Mouse (Mus musculus) cerebellum, adult 2 months (tissue): ENCODE results near the gene Pgm5. TPM values are rescaled to one million over a fixed set of nuclear protein-coding genes. Genes with fewer than 3 reads are reported as not detected.

ENCODE experiments used
- DNase-seq, 2 experiments: peaks; one replicate each; pipeline ENCODE4 v3.0.0; 2021
- H3K27ac ChIP-seq: fragments of 200-500 bp; 2 replicates; pipeline ENCODE4 v1.5.1; 2012; ENCODE audit warnings: low read length, control low read depth, inconsistent platforms; ENCODE audit not compliant: insufficient read depth
- H3K27me3 ChIP-seq: fragments of 200-500 bp; 2 replicates; pipeline ENCODE4 v1.6.1; 2012; ENCODE audit warnings: inconsistent platforms, mild to moderate bottlenecking, low read length, moderate library complexity; ENCODE audit not compliant: control insufficient read depth, insufficient read depth
- H3K4me1 ChIP-seq: fragments of 200-500 bp; 2 replicates; pipeline ENCODE4 v1.6.1; 2011; ENCODE audit warnings: low read length; ENCODE audit not compliant: control insufficient read depth, insufficient read depth
- H3K4me3 ChIP-seq: fragments of 200-500 bp; replicated peaks from 2 replicates; pipeline ENCODE3; 2011; ENCODE audit warnings: mild to moderate bottlenecking, low read depth, low read length, control low read depth; ENCODE audit not compliant: insufficient read depth
- CTCF ChIP-seq: fragments of 200-500 bp; IDR thresholded peaks from 2 replicates; pipeline ENCODE4 v1.5.1; 2011; ENCODE audit warnings: low read depth, mild to moderate bottlenecking, control low read depth, low read length, moderate library complexity, borderline replicate concordance; ENCODE audit not compliant: insufficient read depth
- POLR2A ChIP-seq: fragments of 200-500 bp; IDR thresholded peaks from 2 replicates; pipeline ENCODE4 v1.6.1; 2011; ENCODE audit warnings: low read length, control low read depth, borderline replicate concordance; ENCODE audit not compliant: insufficient read depth
- WGBS: fragments of 180-500 bp; shearing (Covaris S2); methylation state at CpG from one replicate; pipeline ENCODE4 v1.1.7; 2018; 5-methylcytosine and 5-hydroxymethylcytosine counted together
- polyA plus RNA-seq: library from polyadenylated mRNA; depleted of rRNA; stranded (reverse); fragments of >200 nt; gene quantifications from 2 replicates; pipeline ENCODE4 v1.2.3, GENCODE M21; 2012

Pgm5 gene
- polyA plus RNA-seq, 1 experiment: 3.8 TPM

GRCm38 (mm10) chr19:24753617-24754439, 107.8 kb downstream of the Pgm5 start:
- Histone ChIP-seq H3K27me3 (no peaks in the 10 kb centered on the region; the same call in 1 of the 2 replicates), H3K4me3 (no peak overlapping the region), H3K4me1 (no peaks in the 10 kb centered on the region), H3K27ac (no peak overlapping the region)
- no peak for DNase-seq
- TF ChIP-seq POLR2A (no peak), CTCF (no peak)
- 13% methylated on average over 14 of the region's 14 CpGs for WGBS

GRCm38 (mm10) chr19:24752873-24753538, 108.6 kb downstream of the Pgm5 start:
- no peak for DNase-seq
- H3K27me3 ChIP-seq: no peaks in the 10 kb centered on the region; the same call in 1 of the 2 replicates
- WGBS: 87% methylated on average over 7 of the region's 7 CpGs
- H3K4me1 ChIP-seq: no peaks in the 10 kb centered on the region
- H3K27ac ChIP-seq: no peak overlapping the region
- H3K4me3 ChIP-seq: no peak overlapping the region
- no peak for TF ChIP-seq CTCF
- TF ChIP-seq POLR2A: no peak

GRCm38 (mm10) chr19:24746266-24746875, 115.3 kb downstream of the Pgm5 start:
- Histone ChIP-seq H3K27me3 (no peaks in the 10 kb centered on the region; the same call in 1 of the 2 replicates), H3K4me3 (no peak overlapping the region), H3K4me1 (no peaks in the 10 kb centered on the region), H3K27ac (no peak overlapping the region)
- TF ChIP-seq CTCF: no peak
- TF ChIP-seq POLR2A: no peak
- 86% methylated on average over 4 of the region's 4 CpGs for WGBS
- DNase-seq: no peak

GRCm38 (mm10) chr19:24742606-24743005, 119.0 kb downstream of the Pgm5 start:
- no peak for DNase-seq
- Histone ChIP-seq H3K4me3 (no peak overlapping the region), H3K27ac (no peak overlapping the region), H3K27me3 (no peaks in the 10 kb centered on the region; the same call in 1 of the 2 replicates), H3K4me1 (no peaks in the 10 kb centered on the region)
- 59% methylated on average over 6 of the region's 6 CpGs for WGBS
- no peak for TF ChIP-seq CTCF
- no peak for TF ChIP-seq POLR2A

- TF ChIP-seq CTCF (no peak), POLR2A (no peak)
- H3K4me3 ChIP-seq: no peak overlapping the region
- no peak for DNase-seq
- no peaks in the 10 kb centered on the region for H3K4me1 ChIP-seq
- H3K27ac ChIP-seq: no peak overlapping the region
- H3K27me3 ChIP-seq: no peaks in the 10 kb centered on the region; the same call in 1 of the 2 replicates
- WGBS: 93% methylated on average over 3 of the region's 3 CpGs
Measured at GRCm38 (mm10) chr19:24738786-24739185, 122.9 kb downstream of the Pgm5 start.

- no peak for DNase-seq
- 88% methylated on average over 5 of the region's 5 CpGs for WGBS
Measured at GRCm38 (mm10) chr19:24738026-24738425, 123.6 kb downstream of the Pgm5 start.

GRCm38 (mm10) chr19:24735484-24736128, 126.0 kb downstream of the Pgm5 start:
- Histone ChIP-seq H3K4me3 (no peak overlapping the region), H3K4me1 (no peaks in the 10 kb centered on the region), H3K27me3 (no peaks in the 10 kb centered on the region), H3K27ac (no peak overlapping the region)
- 42% methylated on average over 6 of the region's 6 CpGs for WGBS
- no peak for DNase-seq
- TF ChIP-seq CTCF: no peak
- TF ChIP-seq POLR2A: no peak

More at GRCm38 (mm10) chr19:24738026-24738425, 123.6 kb downstream of the Pgm5 start:
- H3K4me3 ChIP-seq: no peak overlapping the region
- no peaks in the 10 kb centered on the region; the same call in 1 of the 2 replicates for H3K27me3 ChIP-seq
- H3K4me1 ChIP-seq: no peaks in the 10 kb centered on the region
- TF ChIP-seq CTCF (no peak), POLR2A (no peak)
- no peak overlapping the region for H3K27ac ChIP-seq
